Mouse (Mus musculus): ENCODE results near the gene Ermard. TPM values are rescaled to one million over a fixed set of nuclear protein-coding genes. Genes with fewer than 3 reads are reported as not detected.
"Not testable (repeated sequence)": the region's sequence is repeated elsewhere in the genome, so short reads cannot be mapped to it uniquely, and the experiment has no call there.

The Ermard gene
- polyA plus RNA-seq, 1 experiment from 2014 or later = 27.4 TPM

- WGBS = no CpG with 5 or more reads among the region's 97 CpGs
Measured at GRCm38 (mm10) chr17:15023878-15024492, 17.0 kb upstream of the Ermard start.

DNA sequence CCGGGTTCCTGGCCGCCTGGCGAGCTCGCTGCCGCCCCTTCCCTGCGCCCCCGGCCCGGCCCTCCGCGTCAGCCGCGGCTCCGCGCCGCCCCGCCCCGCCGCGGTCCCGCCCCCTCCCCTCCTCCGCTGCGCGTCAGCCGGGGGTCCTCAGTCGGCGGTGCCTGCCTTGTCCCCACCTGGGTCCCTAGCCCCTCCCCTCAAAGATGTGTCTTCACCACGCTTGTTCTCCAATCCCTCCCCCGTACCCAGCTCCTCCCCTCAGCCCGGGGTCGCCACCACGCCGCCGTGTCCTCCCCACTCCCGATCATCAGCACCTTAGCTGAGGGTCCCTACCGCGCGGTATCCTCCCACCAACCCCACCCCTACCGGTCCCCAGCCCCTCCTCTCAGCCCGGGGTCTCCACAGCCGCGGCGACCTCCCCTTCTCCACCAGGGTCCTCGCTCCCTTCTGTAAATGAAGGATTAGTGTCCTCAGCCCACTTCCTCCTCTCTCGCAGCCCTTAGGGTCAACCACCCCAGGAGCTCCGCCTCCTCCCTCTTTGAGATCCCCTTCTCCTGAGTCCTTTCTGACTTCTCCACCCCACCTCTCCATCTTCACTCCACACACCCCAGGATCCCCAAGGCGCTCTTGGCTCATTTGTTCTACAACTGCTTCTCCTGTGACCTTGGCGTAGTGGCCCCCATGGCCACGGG is 16.4 kb upstream of the Ermard start:
- not testable (repeated sequence) for H3K4me3 ChIP-seq (ENCODE audit: low read depth, low read length); H3K9ac ChIP-seq (ENCODE audit: low read depth, low read length); H3K27ac ChIP-seq (ENCODE audit: low read depth, low read length); H3K27me3 ChIP-seq (replicated peaks; ENCODE audit: control insufficient read depth, insufficient read depth, low read length); H3K4me2 ChIP-seq (replicated peaks; ENCODE audit: low read depth); H3K36me3 ChIP-seq (ENCODE audit: control insufficient read depth, insufficient read depth); H3K4me1 ChIP-seq (replicated peaks; ENCODE audit: control insufficient read depth, insufficient read depth, low read length); H3K9me3 ChIP-seq (ENCODE audit: control insufficient read depth)
- WGBS = no CpG with 5 or more reads among the region's 48 CpGs
- peak; percentile 28 for ATAC-seq

More at GRCm38 (mm10) chr17:15023878-15024492, 17.0 kb upstream of the Ermard start:
- H3K4me3 ChIP-seq (ENCODE audit: low read depth, low read length); H3K9ac ChIP-seq (ENCODE audit: low read depth, low read length); H3K4me1 ChIP-seq (replicated peaks; ENCODE audit: control insufficient read depth, insufficient read depth, low read length); H3K27me3 ChIP-seq (replicated peaks; ENCODE audit: control insufficient read depth, insufficient read depth, low read length); H3K9me3 ChIP-seq (ENCODE audit: control insufficient read depth); H3K36me3 ChIP-seq (ENCODE audit: control insufficient read depth, insufficient read depth); H3K27ac ChIP-seq (ENCODE audit: low read depth, low read length); H3K4me2 ChIP-seq (replicated peaks; ENCODE audit: low read depth): not testable (repeated sequence)
- ATAC-seq = peak; percentile 83

GRCm38 (mm10) chr17:15025513-15025912 is 15.5 kb upstream of the Ermard start:
- H3K36me3 ChIP-seq (ENCODE audit: control insufficient read depth, insufficient read depth); ATAC-seq; H3K4me2 ChIP-seq (replicated peaks; ENCODE audit: low read depth); H3K9me3 ChIP-seq (ENCODE audit: control insufficient read depth); H3K4me3 ChIP-seq (ENCODE audit: low read depth, low read length); H3K27ac ChIP-seq (ENCODE audit: low read depth, low read length); H3K27me3 ChIP-seq (replicated peaks; ENCODE audit: control insufficient read depth, insufficient read depth, low read length); H3K4me1 ChIP-seq (replicated peaks; ENCODE audit: control insufficient read depth, insufficient read depth, low read length); H3K9ac ChIP-seq (ENCODE audit: low read depth, low read length): not testable (repeated sequence)
- no CpG with 5 or more reads among the region's 6 CpGs for WGBS

GRCm38 (mm10) chr17:15031414-15031813 is 9.6 kb upstream of the Ermard start:
- H3K36me3 ChIP-seq (ENCODE audit: control insufficient read depth, insufficient read depth); H3K4me1 ChIP-seq (replicated peaks; ENCODE audit: control insufficient read depth, insufficient read depth, low read length); H3K9me3 ChIP-seq (ENCODE audit: control insufficient read depth); H3K4me2 ChIP-seq (replicated peaks; ENCODE audit: low read depth); H3K9ac ChIP-seq (ENCODE audit: low read depth, low read length); ATAC-seq; H3K27ac ChIP-seq (ENCODE audit: low read depth, low read length); H3K4me3 ChIP-seq (ENCODE audit: low read depth, low read length); H3K27me3 ChIP-seq (replicated peaks; ENCODE audit: control insufficient read depth, insufficient read depth, low read length): not testable (repeated sequence)
- WGBS = no CpG with 5 or more reads among the region's 4 CpGs

GRCm38 (mm10) chr17:15040455-15040854 is 553 bp upstream of the Ermard start:
- not testable (repeated sequence) for ATAC-seq; H3K27me3 ChIP-seq (replicated peaks; ENCODE audit: control insufficient read depth, insufficient read depth, low read length); H3K27ac ChIP-seq (ENCODE audit: low read depth, low read length); H3K9ac ChIP-seq (ENCODE audit: low read depth, low read length); H3K9me3 ChIP-seq (ENCODE audit: control insufficient read depth); H3K4me2 ChIP-seq (replicated peaks; ENCODE audit: low read depth); H3K4me1 ChIP-seq (replicated peaks; ENCODE audit: control insufficient read depth, insufficient read depth, low read length); H3K36me3 ChIP-seq (ENCODE audit: control insufficient read depth, insufficient read depth); H3K4me3 ChIP-seq (ENCODE audit: low read depth, low read length)
- no CpG with 5 or more reads among the region's 3 CpGs for WGBS

DNA sequence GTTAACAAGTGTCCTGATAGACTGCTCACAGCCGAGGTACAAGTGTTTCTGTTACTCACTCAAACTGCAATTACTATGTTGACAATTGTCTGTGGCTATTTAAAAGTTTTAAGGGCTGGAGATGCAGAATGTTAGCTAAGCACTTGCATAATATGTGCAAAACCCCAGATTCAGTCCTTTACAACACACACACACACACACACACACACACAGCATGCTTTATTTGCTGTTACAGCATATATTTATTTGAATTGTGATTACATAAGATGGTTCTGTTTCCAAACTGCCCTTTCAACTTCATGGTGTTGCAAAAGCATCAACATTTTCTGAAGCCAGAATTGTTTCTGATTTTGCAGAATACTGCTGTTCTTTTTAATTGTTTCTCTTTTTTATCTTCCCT is 9.3 kb downstream of the Ermard start:
- not testable (repeated sequence) for H3K9me3 ChIP-seq (ENCODE audit: control insufficient read depth); H3K36me3 ChIP-seq (ENCODE audit: control insufficient read depth, insufficient read depth); H3K9ac ChIP-seq (ENCODE audit: low read depth, low read length); ATAC-seq; H3K4me1 ChIP-seq (replicated peaks; ENCODE audit: control insufficient read depth, insufficient read depth, low read length); H3K27me3 ChIP-seq (replicated peaks; ENCODE audit: control insufficient read depth, insufficient read depth, low read length); H3K4me2 ChIP-seq (replicated peaks; ENCODE audit: low read depth); H3K27ac ChIP-seq (ENCODE audit: low read depth, low read length); H3K4me3 ChIP-seq (ENCODE audit: low read depth, low read length)
- no CpG with 5 or more reads among the region's 1 CpGs for WGBS

GRCm38 (mm10) chr17:15052766-15053165 is 11.8 kb downstream of the Ermard start:
- WGBS = 63% methylated on average over 1 of the region's 1 CpGs

GRCm38 (mm10) chr17:15053183-15053828 is 12.3 kb downstream of the Ermard start:
- ATAC-seq; H3K4me2 ChIP-seq (replicated peaks; ENCODE audit: low read depth); H3K27me3 ChIP-seq (replicated peaks; ENCODE audit: control insufficient read depth, insufficient read depth, low read length); H3K9me3 ChIP-seq (ENCODE audit: control insufficient read depth); H3K4me1 ChIP-seq (replicated peaks; ENCODE audit: control insufficient read depth, insufficient read depth, low read length); H3K4me3 ChIP-seq (ENCODE audit: low read depth, low read length); H3K9ac ChIP-seq (ENCODE audit: low read depth, low read length); H3K27ac ChIP-seq (ENCODE audit: low read depth, low read length): not testable (repeated sequence)
- 85% methylated on average over 5 of the region's 8 CpGs for WGBS
- peaks cover 17% of the 10 kb centered on the region for H3K36me3 ChIP-seq (ENCODE audit: control insufficient read depth, insufficient read depth)

More at GRCm38 (mm10) chr17:15052766-15053165, 11.8 kb downstream of the Ermard start:
- H3K27ac ChIP-seq (ENCODE audit: low read depth, low read length); ATAC-seq; H3K4me2 ChIP-seq (replicated peaks; ENCODE audit: low read depth); H3K4me3 ChIP-seq (ENCODE audit: low read depth, low read length); H3K4me1 ChIP-seq (replicated peaks; ENCODE audit: control insufficient read depth, insufficient read depth, low read length); H3K9ac ChIP-seq (ENCODE audit: low read depth, low read length); H3K27me3 ChIP-seq (replicated peaks; ENCODE audit: control insufficient read depth, insufficient read depth, low read length); H3K9me3 ChIP-seq (ENCODE audit: control insufficient read depth): not testable (repeated sequence)
- peaks cover 14% of the 10 kb centered on the region for H3K36me3 ChIP-seq (ENCODE audit: control insufficient read depth, insufficient read depth)

GRCm38 (mm10) chr17:15053829-15054200 is 12.8 kb downstream of the Ermard start:
- H3K27me3 ChIP-seq (replicated peaks; ENCODE audit: control insufficient read depth, insufficient read depth, low read length); H3K9me3 ChIP-seq (ENCODE audit: control insufficient read depth); H3K4me2 ChIP-seq (replicated peaks; ENCODE audit: low read depth); ATAC-seq; H3K4me3 ChIP-seq (ENCODE audit: low read depth, low read length); H3K4me1 ChIP-seq (replicated peaks; ENCODE audit: control insufficient read depth, insufficient read depth, low read length); H3K9ac ChIP-seq (ENCODE audit: low read depth, low read length); H3K27ac ChIP-seq (ENCODE audit: low read depth, low read length): not testable (repeated sequence)
- H3K36me3 ChIP-seq (ENCODE audit: control insufficient read depth, insufficient read depth) = peaks cover 22% of the 10 kb centered on the region
- WGBS = 94% methylated on average over 11 of the region's 13 CpGs
